Mouse (Mus musculus): ENCODE measurements at regions not wholly inside any gene's neighbourhood (a gene's known extent, or its start where the extent isn't known, plus 50 kb on each side); places are given as distances from the start of the nearest gene placed in this dataset.

GRCm38 (mm10) chr13:41694749-41695419, 89.2 kb downstream of the Tmem170b start:
- no peak for TF ChIP-seq CTCF (IDR thresholded peaks at IDR 0.05)
- TF ChIP-seq POLR2A (IDR thresholded peaks at IDR 0.05; ENCODE audit: insufficient read depth, low read depth, low read length): no peak

Measured in heart, adult 2 months (tissue).